Mouse (Mus musculus) midbrain, embryonic 16.5 days (tissue): ENCODE data around the gene Dnaaf2. TPM values are rescaled to one million over a fixed set of nuclear protein-coding genes. Genes with fewer than 3 reads are reported as not detected.

ENCODE experiments used
- ATAC-seq: fragments of 200-750 bp; cut with Nextera tagmentation; 2 replicates; pipeline ENCODE4 v1.8.0; 2017; ENCODE audit warnings: moderate TSS enrichment
- H3K27ac ChIP-seq: fragments of 300-500 bp; sonication (generic); 2 replicates; pipeline ENCODE4 v1.5.1; 2014; ENCODE audit warnings: mild to moderate bottlenecking, low read length, mixed read lengths
- H3K27me3 ChIP-seq: fragments of 300-500 bp; sonication (generic); 2 replicates; pipeline ENCODE4 v1.6.1; 2014; ENCODE audit warnings: low read depth, low read length, mixed read lengths; ENCODE audit not compliant: control insufficient read depth, insufficient read depth
- H3K36me3 ChIP-seq: fragments of 300-500 bp; sonication (generic); 2 replicates; pipeline ENCODE4 v1.6.1; 2014; ENCODE audit warnings: mild to moderate bottlenecking, low read length, moderate library complexity, mixed read lengths; ENCODE audit not compliant: control insufficient read depth, insufficient read depth
- H3K4me1 ChIP-seq: fragments of 300-500 bp; sonication (generic); 2 replicates; pipeline ENCODE4 v1.6.1; 2014; ENCODE audit warnings: mild to moderate bottlenecking, low read length, mixed read lengths; ENCODE audit not compliant: control insufficient read depth, insufficient read depth
- H3K4me2 ChIP-seq: fragments of 300-500 bp; sonication (generic); 2 replicates; pipeline ENCODE4 v1.6.1; 2014; ENCODE audit warnings: mild to moderate bottlenecking, low read length, mixed read lengths
- H3K4me3 ChIP-seq: fragments of 300-500 bp; sonication (generic); 2 replicates; pipeline ENCODE4 v1.5.1; 2014; ENCODE audit warnings: low read depth, mild to moderate bottlenecking, low read length, moderate library complexity, mixed read lengths
- H3K9ac ChIP-seq: fragments of 300-500 bp; sonication (generic); 2 replicates; pipeline ENCODE4 v1.6.1; 2014; ENCODE audit warnings: low read depth, low read length, mixed read lengths
- H3K9me3 ChIP-seq: fragments of 300-500 bp; sonication (generic); replicated peaks from 2 replicates; pipeline ENCODE4 v1.6.1; 2014; ENCODE audit warnings: mild to moderate bottlenecking, low read length, mixed read lengths; ENCODE audit not compliant: control insufficient read depth, poor library complexity, severe bottlenecking
- WGBS: fragments of 180-500 bp; shearing (Covaris S2); extraction: QIAGEN DNeasy Blood & Tissue Kit; methylation state at CpG from one replicate; pipeline ENCODE4 v1.1.7; 2014; 5-methylcytosine and 5-hydroxymethylcytosine counted together
- microRNA-seq: library from miRNA; unstranded; fragments of <30 nt; microRNA quantifications from one replicate; pipeline ENCODE4, GENCODE M21; 2017
- polyA plus RNA-seq: library from polyadenylated mRNA; unstranded; fragments of >200 nt; fragmentation: Nextera tagmentation; extraction: Ambion mirVana; gene quantifications from 2 replicates; pipeline ENCODE4 v1.2.1, GENCODE M21; 2015

Gene Dnaaf2
- polyA plus RNA-seq, 1 experiment from 2014 or later = 5.9 TPM

DNA sequence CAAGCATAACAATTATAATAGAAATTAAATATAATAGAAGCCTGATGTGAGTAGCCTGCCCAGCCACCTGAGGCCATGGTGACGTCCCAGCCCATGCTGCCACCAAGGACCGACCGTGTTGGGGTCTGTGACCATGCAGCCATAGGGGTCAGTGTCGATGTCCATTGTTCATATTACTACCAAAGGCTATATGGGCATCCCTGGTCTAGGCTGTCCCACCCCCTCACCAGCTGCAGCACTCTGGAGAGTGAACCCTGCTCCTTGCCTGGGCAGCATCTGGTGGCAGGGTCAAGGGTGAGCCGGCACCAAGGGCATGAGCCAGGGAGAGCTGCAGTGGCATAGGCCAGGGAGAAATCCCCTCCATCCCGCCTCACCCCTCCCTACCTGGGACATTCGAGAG is 58.4 kb downstream of the Dnaaf2 start:
- H3K36me3 ChIP-seq = no peaks in the 10 kb centered on the region
- H3K4me3 ChIP-seq = no peak overlapping the region
- H3K4me2 ChIP-seq = no peak overlapping the region
- no peak overlapping the region for H3K27ac ChIP-seq
- ATAC-seq = no peak
- H3K9ac ChIP-seq = no peak overlapping the region
- no peaks in the 10 kb centered on the region for H3K9me3 ChIP-seq
- H3K27me3 ChIP-seq = no peaks in the 10 kb centered on the region
- 92% methylated on average over 7 of the region's 7 CpGs for WGBS
- H3K4me1 ChIP-seq = no peaks in the 10 kb centered on the region

DNA sequence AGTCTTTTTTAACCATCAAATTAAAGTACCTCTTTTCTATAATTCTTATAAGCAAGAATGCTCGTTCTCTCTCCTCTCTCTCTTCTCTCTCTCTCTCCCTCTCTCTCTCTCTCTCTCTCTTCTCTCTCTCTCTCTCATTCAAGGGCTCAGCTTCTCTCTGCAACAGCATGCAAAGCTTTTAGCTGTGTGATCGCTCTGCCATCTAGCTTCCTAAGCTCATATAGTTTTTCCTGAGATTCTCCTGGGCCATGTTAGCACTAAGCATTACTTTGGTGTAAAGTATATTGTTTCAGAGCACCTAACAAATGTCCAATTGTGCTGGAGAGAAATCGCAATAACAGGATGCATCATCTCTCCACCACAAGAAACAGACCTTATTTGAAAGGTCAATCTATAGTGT is 59.0 kb downstream of the Dnaaf2 start:
- Histone ChIP-seq H3K4me3 (no peak overlapping the region), H3K4me2 (no peak overlapping the region), H3K4me1 (no peaks in the 10 kb centered on the region), H3K27me3 (no peaks in the 10 kb centered on the region), H3K9me3 (no peaks in the 10 kb centered on the region), H3K27ac (no peak overlapping the region), H3K36me3 (no peaks in the 10 kb centered on the region), H3K9ac (no peak overlapping the region)
- WGBS = 92% methylated on average over 3 of the region's 3 CpGs
- ATAC-seq = no peak

Small RNA genes lying within 50 kb of the gene (microRNA-seq; reads per million reads assigned to microRNA genes)
- gene Gm47287 (not detected), gene Gm47295 (0.86 reads per million)

Other genes with a start within 250 kb of the Dnaaf2 start
- gene Rps29, start 39.2 kb downstream of the Dnaaf2 start, polyA plus RNA-seq = 919 and 945 TPM in 2 replicates
- 2.9 and 3.1 TPM in 2 replicates for gene Lrr1, start 29.6 kb downstream of the Dnaaf2 start, polyA plus RNA-seq
- 286 and 296 TPM in 2 replicates for gene Rpl36al, start 14.3 kb downstream of the Dnaaf2 start, polyA plus RNA-seq
- 30.6 and 34.7 TPM in 2 replicates for gene Mgat2, start 14.3 kb downstream of the Dnaaf2 start, polyA plus RNA-seq
- gene Gm49383, start 1.3 kb downstream of the Dnaaf2 start, polyA plus RNA-seq = 11.8 and 14.7 TPM in 2 replicates
- gene Gm49384, start 5.8 kb upstream of the Dnaaf2 start, polyA plus RNA-seq = 9.8 and 13.1 TPM in 2 replicates
- 2.5 and 2.7 TPM in 2 replicates for gene Pole2, start 29.8 kb upstream of the Dnaaf2 start, polyA plus RNA-seq
- gene Klhdc1, start 42.7 kb upstream of the Dnaaf2 start, polyA plus RNA-seq = 15.6 and 19.3 TPM in 2 replicates
- gene Klhdc2, start 98.3 kb upstream of the Dnaaf2 start, polyA plus RNA-seq = 282 and 300 TPM in 2 replicates
- gene Nemf, start 158.7 kb upstream of the Dnaaf2 start, polyA plus RNA-seq = 86.5 and 91.1 TPM in 2 replicates
- gene Arf6, start 173.7 kb upstream of the Dnaaf2 start, polyA plus RNA-seq = 20.4 and 20.7 TPM in 2 replicates
- 0.88 and 0.99 TPM in 2 replicates for gene Gm9887, start 174.0 kb upstream of the Dnaaf2 start, polyA plus RNA-seq